Mouse (Mus musculus) cortical plate, adult 2 months (tissue): Measurements from ENCODE around the gene Gm9758. TPM values are rescaled to one million over a fixed set of nuclear protein-coding genes. Genes with fewer than 3 reads are reported as not detected.
"Not testable (repeated sequence)": the region's sequence is repeated elsewhere in the genome, so short reads cannot be mapped to it uniquely, and the experiment has no call there.

Experiments used
- H3K27ac ChIP-seq: fragments of 200-500 bp; 2 replicates; pipeline ENCODE4 v1.5.1; 2012; ENCODE audit warnings: low read length, control low read depth, inconsistent platforms; ENCODE audit not compliant: insufficient read depth
- H3K4me1 ChIP-seq: fragments of 200-500 bp; 2 replicates; pipeline ENCODE4 v1.6.1; 2011; ENCODE audit warnings: low read length; ENCODE audit not compliant: control insufficient read depth, insufficient read depth
- H3K4me3 ChIP-seq: fragments of 200-500 bp; 2 replicates; pipeline ENCODE4 v1.5.1; 2011; ENCODE audit warnings: mild to moderate bottlenecking, low read length, control low read depth; ENCODE audit not compliant: insufficient read depth
- polyA plus RNA-seq: library from polyadenylated mRNA; depleted of rRNA; stranded (reverse); fragments of >200 nt; gene quantifications from 2 replicates; pipeline ENCODE4 v1.2.3, GENCODE M21; 2012; rRNA removed

Gene Gm9758
- not detected in 2 replicates for polyA plus RNA-seq

DNA sequence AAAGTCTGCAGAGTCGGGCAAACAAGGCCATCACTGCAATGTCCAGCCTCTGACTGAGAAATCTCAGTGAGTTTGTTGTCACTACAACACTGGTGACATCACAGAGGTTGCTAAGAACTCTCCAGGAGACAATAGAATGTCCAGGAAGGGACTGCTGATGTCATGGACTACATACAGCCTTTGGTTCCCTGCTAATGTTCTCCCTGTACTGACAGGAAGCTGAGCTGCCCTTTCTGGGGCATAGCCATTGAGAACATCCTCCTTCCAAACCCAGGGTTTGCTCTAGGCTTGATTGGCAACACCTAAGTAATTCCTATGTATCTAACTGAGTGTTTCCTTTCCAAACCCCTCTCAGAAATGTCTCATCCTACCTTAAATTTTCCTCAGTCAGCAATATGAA is at the start of gene Gm9758:
Gm9758 (minus strand) TSS at position 101 of the 400 bp plus-strand sequence.
- not testable (repeated sequence) for H3K4me1 ChIP-seq, H3K4me3 ChIP-seq, H3K27ac ChIP-seq

DNA sequence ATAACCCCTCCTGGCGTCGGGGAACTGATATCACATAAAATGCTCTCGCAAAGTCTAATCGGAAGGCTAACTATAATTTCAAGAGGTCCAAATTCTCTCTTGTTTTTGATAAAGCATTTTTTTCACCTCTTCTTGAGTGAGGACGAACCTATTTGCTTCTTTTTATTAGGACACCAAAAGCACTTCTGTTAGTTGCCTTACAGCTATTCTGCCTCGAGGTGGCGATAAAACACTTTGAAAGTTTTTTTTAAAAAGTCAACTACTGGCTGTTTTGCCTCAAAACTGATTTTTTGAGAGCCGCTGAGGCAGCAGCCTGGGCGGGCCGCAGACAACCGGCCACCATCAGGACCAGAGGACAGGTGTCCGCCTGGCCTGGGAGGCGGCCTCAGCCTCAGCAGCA is 49.1 kb upstream of the Gm9758 start:
- H3K27ac ChIP-seq, H3K4me1 ChIP-seq, H3K4me3 ChIP-seq: not testable (repeated sequence)

DNA sequence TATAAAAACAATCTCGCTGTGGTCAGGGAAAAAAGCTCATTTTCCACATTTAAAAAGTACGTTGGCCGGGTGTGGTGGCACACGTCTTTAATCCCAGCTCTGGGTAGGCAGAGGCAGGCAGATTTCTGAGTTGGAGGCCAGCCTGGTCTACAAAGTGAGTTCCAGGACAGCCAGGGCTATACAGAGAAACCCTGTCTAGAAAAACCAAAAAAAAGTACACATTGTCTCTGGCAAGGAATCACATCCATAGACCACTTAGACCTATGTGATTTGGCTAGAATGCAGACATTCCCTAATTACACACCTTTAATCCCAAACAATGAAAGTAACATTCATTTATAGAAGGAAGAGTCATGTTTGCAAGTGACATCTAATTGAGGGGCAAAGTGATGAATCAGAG is 46.8 kb upstream of the Gm9758 start:
- H3K4me3 ChIP-seq, H3K4me1 ChIP-seq, H3K27ac ChIP-seq: not testable (repeated sequence)

DNA sequence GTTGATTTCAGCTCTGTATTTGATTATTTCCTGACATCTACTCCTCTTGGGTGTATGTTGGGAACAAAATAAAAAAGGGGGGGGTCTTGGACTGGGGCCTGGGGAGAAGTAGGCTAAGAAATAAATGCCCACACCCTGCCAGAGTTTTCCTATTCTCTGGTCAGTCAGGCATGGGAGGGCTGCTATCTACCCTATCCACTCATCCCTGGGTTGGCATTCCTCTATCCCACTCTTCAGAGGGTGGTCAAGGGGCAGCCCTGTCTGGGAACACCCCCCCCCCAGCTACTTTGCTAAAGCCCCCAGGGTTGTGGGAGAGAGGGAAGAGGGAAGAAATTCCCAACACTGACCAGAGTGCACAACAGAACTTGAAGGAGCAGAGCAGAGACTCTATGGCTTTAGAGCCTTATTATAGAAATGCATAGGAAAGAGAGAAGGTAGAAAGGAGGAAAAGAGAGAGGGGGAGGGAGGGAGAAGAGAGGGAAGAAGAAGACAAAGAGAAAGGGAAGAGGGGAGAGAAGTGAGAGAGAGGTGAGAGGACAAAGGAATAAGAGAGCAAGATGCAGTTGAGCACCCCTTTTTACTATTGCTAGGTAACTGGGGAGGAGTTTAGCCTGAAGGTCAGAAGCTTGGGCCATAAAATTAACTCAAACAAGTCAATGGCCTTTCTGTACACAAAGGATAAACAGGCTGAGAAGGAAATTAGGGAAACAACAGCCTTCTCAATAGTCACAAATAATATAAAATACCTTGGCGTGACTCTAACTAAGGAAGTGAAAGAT is 41.4 kb upstream of the Gm9758 start:
- H3K4me3 ChIP-seq, H3K4me1 ChIP-seq, H3K27ac ChIP-seq: not testable (repeated sequence)

DNA sequence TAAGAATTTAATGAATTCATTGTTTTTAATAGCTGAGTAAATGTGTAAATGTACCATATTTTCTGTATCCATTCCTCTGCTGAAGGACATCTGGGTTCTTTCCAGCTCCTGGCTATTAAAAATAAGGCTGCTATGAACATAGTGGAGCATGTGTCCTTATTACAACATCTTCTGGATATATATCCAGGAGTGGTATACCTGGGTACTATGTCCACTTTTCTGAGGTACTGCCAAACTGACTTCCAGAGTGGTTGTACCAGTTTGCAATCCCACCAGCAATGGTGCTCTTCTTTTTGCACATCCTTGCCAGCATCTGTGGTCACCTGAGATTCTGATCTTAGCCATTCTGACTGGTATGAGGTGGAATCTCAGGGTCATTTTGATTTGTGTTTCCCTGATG is 38.9 kb upstream of the Gm9758 start:
- not testable (repeated sequence) for H3K4me1 ChIP-seq, H3K4me3 ChIP-seq
- peak overlapping the region; percentile 46; the same call in 1 of the 2 replicates for H3K27ac ChIP-seq

DNA sequence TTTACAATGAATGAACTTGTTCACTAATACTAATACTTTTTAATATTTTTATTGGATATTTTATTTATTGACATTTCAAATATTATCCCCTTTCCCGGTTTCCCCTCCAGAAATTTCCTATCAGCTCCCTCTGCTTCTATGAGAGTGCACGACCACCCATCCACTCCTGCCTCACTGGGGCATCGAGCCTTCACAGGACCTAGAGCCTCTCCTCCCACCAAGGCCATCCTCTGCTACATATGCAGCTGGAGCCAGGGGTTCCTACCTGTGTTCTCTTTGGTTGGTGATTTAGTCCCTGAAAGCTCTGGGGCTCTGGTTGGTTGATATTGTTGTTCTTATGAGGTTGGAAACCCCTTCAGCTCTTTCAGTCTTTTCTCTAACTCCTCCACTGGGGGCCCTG is 38.0 kb upstream of the Gm9758 start:
- H3K4me1 ChIP-seq, H3K27ac ChIP-seq, H3K4me3 ChIP-seq: not testable (repeated sequence)

DNA sequence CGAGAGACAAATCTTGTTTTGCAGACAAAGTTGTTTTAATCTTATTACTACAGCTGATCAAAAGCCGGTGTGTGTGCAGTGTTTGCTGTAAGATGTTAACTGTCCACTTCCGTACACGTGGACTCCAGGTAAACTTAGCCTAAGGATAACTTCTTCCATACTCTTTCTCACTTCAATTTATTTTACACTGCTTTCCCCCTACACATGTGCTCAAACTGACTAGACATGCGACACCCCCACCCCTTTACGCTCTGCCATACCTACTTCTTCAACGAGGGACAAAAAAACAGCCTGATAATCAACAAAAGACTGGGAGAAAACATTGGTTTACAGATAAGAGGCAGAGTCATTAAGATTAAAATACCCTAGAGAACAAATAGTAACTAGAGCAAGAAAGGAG is 37.1 kb upstream of the Gm9758 start:
- not testable (repeated sequence) for H3K4me1 ChIP-seq, H3K27ac ChIP-seq, H3K4me3 ChIP-seq

DNA sequence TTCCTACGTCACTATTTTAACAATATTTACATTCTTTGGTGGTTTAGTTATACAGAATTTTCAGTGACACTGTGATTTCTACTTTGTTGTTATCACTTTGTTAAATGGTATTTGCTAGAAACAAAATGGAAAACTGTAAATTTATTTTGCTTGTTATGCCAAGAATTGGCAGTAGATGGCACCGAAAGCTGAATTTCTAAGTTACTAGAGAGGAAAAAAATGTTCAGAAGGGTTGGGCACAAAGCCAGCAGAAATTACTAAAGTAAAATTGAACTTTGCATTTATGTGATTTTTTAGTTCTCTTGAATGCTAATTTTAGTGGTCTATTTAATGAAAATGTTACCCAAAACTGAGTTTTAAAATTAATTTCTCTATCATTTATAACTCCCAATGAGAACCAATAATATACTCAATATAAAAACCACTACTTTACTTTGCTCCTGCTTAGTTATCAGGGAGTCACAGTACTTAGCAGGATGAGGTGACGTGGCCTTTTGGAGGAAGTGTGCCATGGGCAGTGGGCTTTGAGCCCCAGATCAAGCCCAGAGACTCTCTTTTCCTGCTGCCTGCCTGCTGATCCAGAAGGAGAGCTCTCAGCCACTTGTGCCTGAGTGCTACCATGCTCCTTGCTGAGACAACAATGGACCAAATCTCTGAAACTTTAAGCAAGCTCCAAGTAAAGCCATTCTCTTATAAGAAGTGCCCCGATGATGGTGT is 32.9 kb upstream of the Gm9758 start:
- not testable (repeated sequence) for H3K27ac ChIP-seq, H3K4me3 ChIP-seq, H3K4me1 ChIP-seq

DNA sequence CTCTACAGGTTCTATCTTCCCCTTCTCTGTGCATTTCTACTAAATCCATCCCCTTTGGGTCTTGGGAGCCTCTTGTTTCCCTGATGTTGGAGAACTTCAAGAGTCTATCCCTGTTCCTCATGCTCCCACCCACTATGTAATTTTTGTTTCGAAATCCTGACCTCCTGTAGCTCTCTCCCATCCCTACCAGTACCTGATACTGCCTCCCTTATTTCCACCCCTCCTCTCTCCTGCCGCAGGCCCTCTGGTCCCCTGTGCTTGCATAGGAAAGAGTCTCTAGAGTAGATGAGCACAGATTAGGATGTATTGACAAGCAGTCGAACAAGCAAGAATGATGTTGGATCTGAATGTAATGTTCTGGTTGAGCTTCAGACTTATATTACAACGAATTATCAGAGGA is 30.8 kb upstream of the Gm9758 start:
- H3K27ac ChIP-seq, H3K4me1 ChIP-seq, H3K4me3 ChIP-seq: not testable (repeated sequence)

DNA sequence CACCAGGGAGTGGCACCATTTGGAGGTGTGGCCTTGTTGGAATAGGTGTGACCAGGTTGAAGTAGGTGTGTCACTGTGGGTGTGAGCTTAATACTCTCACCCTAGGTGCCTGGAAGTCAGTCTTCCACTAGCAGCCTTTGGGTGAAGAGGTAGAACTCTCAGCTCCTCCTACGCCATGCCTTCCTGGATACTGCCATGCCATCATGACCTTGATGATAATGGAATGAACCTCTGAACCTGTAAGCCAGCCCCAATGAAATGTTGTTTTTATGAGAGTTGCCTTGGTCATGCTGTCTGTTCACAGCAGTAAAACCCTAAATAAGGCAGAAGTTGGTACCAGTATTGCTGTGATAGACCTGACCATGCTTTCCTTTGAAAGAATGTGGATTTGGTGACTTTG is 26.3 kb upstream of the Gm9758 start:
- H3K4me3 ChIP-seq, H3K27ac ChIP-seq, H3K4me1 ChIP-seq: not testable (repeated sequence)

DNA sequence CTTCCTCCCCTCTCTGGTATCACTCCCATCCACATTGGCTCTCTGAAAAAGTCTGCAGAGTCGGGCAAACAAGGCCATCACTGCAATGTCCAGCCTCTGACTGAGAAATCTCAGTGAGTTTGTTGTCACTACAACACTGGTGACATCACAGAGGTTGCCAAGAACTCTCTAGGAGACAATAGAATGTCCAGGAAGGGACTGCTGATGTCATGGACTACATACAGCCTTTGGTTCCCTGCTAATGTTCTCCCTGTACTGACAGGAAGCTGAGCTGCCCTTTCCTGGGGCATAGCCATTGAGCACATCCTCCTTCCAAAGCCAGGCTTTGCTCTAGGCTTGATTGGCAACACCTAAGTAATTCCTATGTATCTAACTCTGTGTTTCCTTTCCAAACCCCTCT is 23.6 kb upstream of the Gm9758 start, which contains the start of gene Speer4e:
Speer4e (minus strand) TSS at position 101 of the 400 bp plus-strand sequence.
- not testable (repeated sequence) for H3K4me1 ChIP-seq, H3K4me3 ChIP-seq, H3K27ac ChIP-seq

DNA sequence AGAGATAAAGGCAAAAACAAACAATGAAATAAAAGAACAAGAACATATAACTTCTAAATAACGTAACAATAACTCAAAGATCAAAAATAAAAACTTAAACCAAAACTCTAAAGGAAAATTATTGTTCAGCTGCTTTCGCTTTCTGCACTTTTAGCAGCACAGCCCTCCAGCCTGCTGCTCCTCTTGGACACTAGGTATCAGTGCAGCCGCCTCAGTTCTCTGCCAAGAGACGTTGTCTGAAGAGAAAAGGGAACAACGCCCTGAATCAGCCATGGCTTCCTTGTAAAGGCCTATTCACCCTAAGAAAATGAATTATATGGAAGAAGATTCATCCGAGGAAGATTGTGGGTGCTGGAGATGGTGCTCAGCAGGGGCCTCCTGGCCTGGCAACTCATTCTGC is 19.0 kb upstream of the Gm9758 start:
- not testable (repeated sequence) for H3K27ac ChIP-seq, H3K4me3 ChIP-seq, H3K4me1 ChIP-seq

DNA sequence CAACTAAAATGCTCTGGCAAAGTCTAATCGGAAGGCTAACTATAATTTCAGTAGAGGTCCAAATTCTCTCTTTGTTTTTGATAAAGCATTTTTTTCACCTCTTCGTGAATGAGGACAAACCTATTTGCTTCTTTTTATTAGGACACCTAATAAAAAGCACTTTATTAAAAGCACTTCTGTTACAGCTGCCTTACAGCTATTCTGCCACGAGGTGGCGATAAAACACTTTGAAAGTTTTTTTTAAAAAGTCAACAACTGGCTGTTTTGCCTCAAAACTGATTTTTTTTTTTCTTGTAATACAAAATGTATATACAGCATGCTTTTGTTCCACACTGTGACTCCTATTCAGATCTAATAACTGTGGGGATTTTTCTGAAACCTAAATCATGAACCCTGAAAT is 12.3 kb upstream of the Gm9758 start:
- H3K4me3 ChIP-seq: not testable (repeated sequence)

DNA sequence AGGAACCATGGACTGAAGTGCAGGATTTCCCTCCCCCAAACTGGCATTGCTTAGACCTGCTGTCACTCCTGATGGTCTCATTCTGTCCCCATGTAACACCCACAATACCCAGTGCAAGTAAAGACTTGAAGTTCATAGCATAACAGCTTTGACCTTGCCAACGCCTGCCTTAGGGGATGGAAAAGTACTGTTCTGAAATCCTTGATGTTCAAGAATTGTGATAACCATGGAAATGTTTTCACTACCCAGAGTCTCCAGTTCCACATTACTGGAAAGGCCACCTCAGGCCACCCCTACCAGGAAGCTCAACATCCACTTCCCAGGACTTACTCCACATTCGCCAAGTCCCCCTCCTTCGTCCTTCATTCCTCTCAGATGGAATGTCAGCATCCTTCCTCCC is 338 bp downstream of the Gm9758 start:
- H3K4me1 ChIP-seq, H3K4me3 ChIP-seq, H3K27ac ChIP-seq: not testable (repeated sequence)

More for the DNA sequence above, 12.3 kb upstream of the Gm9758 start:
- not testable (repeated sequence) for H3K4me1 ChIP-seq, H3K27ac ChIP-seq

DNA sequence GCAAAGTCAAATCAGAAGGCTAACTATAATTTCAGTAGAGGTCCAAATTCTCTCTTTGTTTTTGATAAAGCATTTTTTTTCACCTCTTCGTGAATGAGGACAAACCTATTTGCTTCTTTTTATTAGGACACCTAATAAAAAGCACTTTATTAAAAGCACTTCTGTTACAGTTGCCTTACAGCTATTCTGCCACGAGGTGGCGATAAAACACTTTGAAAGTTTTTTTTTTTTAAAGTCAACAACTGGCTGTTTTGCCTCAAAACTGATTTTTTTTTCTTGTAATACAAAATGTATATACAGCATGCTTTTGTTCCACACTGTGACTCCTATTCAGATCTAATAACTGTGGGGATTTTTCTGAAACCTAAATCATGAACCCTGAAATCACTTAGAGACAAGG is 11.2 kb downstream of the Gm9758 start:
- H3K27ac ChIP-seq, H3K4me3 ChIP-seq, H3K4me1 ChIP-seq: not testable (repeated sequence)
